Mouse (Mus musculus) kidney, adult 2 months (tissue): ENCODE measurements around the gene Uggt1. TPM values are rescaled to one million over a fixed set of nuclear protein-coding genes. Genes with fewer than 3 reads are reported as not detected.
A peak's percentile ranks its signal among the peaks of the same experiment; 100 is the strongest.

Experiments used
- DNase-seq: peaks from one replicate; pipeline ENCODE4 v3.0.0; 2021
- H3K27ac ChIP-seq: fragments of 200-500 bp; 2 replicates; pipeline ENCODE4 v1.5.1; 2012; ENCODE audit warnings: low read depth, low read length, control low read depth, inconsistent platforms; ENCODE audit not compliant: insufficient read depth
- H3K27me3 ChIP-seq: fragments of 200-500 bp; replicated peaks from 2 replicates; pipeline ENCODE4 v1.6.1; 2012; ENCODE audit warnings: mild to moderate bottlenecking, moderate library complexity, low read length, inconsistent platforms; ENCODE audit not compliant: control insufficient read depth, insufficient read depth
- H3K36me3 ChIP-seq: fragments of 200-500 bp; 2 replicates; pipeline ENCODE4 v1.6.1; 2012; ENCODE audit warnings: mild to moderate bottlenecking, moderate library complexity, low read length, inconsistent platforms; ENCODE audit not compliant: control insufficient read depth, insufficient read depth
- H3K4me1 ChIP-seq: fragments of 200-500 bp; 2 replicates; pipeline ENCODE4 v1.6.1; 2011; ENCODE audit warnings: low read length; ENCODE audit not compliant: control insufficient read depth, insufficient read depth
- H3K4me3 ChIP-seq: fragments of 200-500 bp; 2 replicates; pipeline ENCODE4 v1.5.1; 2011; ENCODE audit warnings: mild to moderate bottlenecking, low read depth, low read length, control low read depth; ENCODE audit not compliant: insufficient read depth
- CTCF ChIP-seq: fragments of 200-500 bp; conservative IDR thresholded peaks from 2 replicates; pipeline ENCODE4 v1.5.1; 2011; ENCODE audit warnings: low read depth, mild to moderate bottlenecking, control low read depth, low read length, moderate library complexity, mixed read lengths; ENCODE audit not compliant: insufficient read depth, insufficient read length
- POLR2A ChIP-seq: fragments of 200-500 bp; IDR thresholded peaks from one replicate; pipeline ENCODE4 v1.6.1; 2011; ENCODE audit warnings: low read depth, low read length, control low read depth
- WGBS: fragments of 180-500 bp; shearing (Covaris S2); methylation state at CpG from one replicate; pipeline ENCODE4 v1.1.7; 2018; 5-methylcytosine and 5-hydroxymethylcytosine counted together
- polyA plus RNA-seq: library from polyadenylated mRNA; depleted of rRNA; stranded (reverse); fragments of >200 nt; gene quantifications from 2 replicates; pipeline ENCODE4 v1.2.3, GENCODE M21; 2012

Uggt1 gene
- polyA plus RNA-seq, 1 experiment = 15.3 TPM

DNA sequence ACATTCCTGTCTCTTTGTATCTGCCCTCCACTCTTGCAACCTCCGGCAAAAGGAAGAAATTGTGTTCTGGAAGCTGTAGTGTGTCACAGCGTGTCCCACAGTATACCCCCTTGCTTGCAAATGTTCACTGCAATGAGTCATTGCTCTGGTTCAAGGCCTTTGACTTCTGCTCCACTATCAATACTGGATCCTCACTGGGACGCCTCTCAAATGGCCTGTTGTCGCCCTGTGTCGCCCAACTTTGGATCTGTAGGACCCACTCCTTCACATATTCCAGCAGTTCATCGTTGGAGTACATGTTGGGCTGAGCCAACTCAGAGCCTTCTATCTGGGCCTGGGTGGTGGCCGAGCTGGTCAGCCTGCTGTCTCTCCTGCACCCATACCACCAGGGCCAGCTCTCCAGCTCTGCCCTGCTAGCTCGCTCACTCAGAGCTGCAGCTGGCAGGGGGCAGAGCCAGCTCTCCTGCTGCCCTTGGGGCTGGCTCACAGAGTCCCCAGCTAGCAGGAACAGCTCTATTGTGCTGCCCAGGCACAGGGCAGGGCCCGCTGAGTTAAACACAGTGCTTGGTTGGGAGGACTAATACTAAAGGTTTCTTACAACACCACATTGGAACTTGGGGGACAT is 126.3 kb downstream of the Uggt1 start:
- no peak overlapping the region for H3K4me3 ChIP-seq
- DNase-seq = no peak
- H3K27ac ChIP-seq = no peak overlapping the region
- H3K27me3 ChIP-seq = no peaks in the 10 kb centered on the region
- TF ChIP-seq CTCF (no peak), POLR2A (no peak)
- H3K36me3 ChIP-seq = no peaks in the 10 kb centered on the region
- 74% methylated on average over 9 of the region's 9 CpGs for WGBS
- no peaks in the 10 kb centered on the region for H3K4me1 ChIP-seq

DNA sequence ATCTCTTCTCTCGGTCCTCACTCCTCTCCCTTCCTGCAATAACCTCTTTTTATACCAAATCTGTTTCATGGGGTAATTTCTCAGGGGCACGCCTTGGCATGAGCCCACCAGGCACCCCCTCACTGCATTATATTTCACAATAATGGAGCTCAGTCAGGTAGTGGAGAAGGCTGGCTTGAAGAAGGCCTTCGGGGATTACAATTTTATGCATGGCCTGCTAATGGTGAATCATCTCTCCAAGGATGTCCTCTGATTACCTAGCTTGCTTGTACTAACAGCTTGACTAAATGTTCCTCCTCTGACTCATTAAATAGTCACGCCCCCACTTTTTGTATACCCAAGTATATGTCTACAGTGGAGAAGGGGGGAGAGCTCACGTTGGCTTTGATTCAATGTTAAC is 128.0 kb downstream of the Uggt1 start:
- no peak for DNase-seq
- no peaks in the 10 kb centered on the region for H3K36me3 ChIP-seq
- 76% methylated on average over 5 of the region's 5 CpGs for WGBS
- no peak overlapping the region for H3K4me3 ChIP-seq
- H3K4me1 ChIP-seq = no peaks in the 10 kb centered on the region
- TF ChIP-seq POLR2A (no peak), CTCF (no peak)
- H3K27me3 ChIP-seq = no peaks in the 10 kb centered on the region
- no peak overlapping the region for H3K27ac ChIP-seq

DNA sequence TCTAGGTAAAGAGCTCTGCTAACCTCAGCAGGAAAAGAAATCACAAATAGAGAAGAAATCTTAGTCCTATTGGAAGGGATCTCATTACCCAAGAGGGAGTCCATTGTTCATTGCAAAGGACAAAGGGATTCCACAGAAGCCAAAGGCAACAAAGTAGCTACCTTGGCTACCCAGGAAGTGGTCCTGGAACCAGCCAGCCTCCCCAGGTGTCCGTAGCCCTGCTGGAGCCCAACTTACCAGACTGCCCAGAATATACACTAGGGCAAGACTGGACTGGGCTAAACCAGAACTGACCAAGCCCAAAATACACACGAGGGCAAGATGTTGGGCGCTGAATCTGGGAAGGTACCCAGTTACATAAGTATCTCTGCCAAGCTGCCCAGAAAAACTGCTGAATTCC is 129.7 kb downstream of the Uggt1 start:
- DNase-seq = peak; percentile 33
- Histone ChIP-seq H3K36me3 (no peaks in the 10 kb centered on the region), H3K4me3 (no peak overlapping the region), H3K4me1 (no peaks in the 10 kb centered on the region), H3K27me3 (no peaks in the 10 kb centered on the region), H3K27ac (no peak overlapping the region)
- TF ChIP-seq CTCF (no peak), POLR2A (no peak)
- 77% methylated on average over 3 of the region's 3 CpGs for WGBS

DNA sequence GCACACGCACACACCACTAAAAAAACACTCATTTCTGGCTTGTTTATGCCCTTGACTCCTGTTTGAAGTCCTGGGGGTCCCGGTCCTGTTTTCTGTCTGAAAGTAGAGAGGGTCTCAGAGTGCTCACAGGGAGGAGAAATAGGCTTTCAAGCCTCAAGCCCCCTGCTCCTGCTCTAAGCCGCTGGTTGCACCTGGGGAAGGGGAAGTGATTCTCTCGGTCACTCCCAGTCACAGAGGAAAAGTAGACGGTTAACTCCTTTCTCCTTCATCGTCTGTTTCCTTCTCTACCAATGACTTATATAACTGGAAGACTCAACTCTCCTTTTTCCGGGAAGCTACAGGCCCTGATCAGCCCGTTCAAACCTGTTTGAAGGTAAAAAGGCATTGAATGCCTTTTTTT is 130.8 kb downstream of the Uggt1 start:
- Histone ChIP-seq H3K27ac (no peak overlapping the region), H3K27me3 (no peaks in the 10 kb centered on the region), H3K36me3 (no peaks in the 10 kb centered on the region), H3K4me1 (no peaks in the 10 kb centered on the region), H3K4me3 (no peak overlapping the region)
- 77% methylated on average over 8 of the region's 8 CpGs for whole genome bisulfite sequencing
- TF ChIP-seq CTCF = no peak
- TF ChIP-seq POLR2A = no peak
- no peak for DNase-seq

DNA sequence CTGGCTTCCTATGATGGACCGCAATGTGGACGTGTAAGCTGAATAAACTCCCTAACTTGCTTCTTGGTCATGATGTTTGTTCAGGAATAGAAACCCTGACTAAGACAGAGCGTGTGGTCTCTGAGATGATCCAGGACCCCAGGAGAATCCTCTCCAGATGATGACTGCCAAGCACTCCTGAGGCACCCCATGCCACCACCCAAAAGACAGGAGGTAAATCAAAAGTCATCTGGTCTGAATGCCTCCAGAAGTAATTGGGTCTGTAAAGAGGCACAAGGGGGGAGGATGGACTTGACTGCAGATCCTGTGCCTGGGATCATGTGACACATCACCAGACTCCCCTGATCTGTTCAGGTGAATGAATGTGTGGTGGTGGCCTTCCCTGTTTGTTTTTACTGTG is 131.9 kb downstream of the Uggt1 start:
- no peaks in the 10 kb centered on the region for H3K4me1 ChIP-seq
- no peaks in the 10 kb centered on the region for H3K36me3 ChIP-seq
- 87% methylated on average over 3 of the region's 3 CpGs for WGBS
- no peak for DNase-seq
- no peak overlapping the region for H3K4me3 ChIP-seq
- no peak overlapping the region for H3K27ac ChIP-seq
- TF ChIP-seq CTCF = no peak
- TF ChIP-seq POLR2A = no peak
- H3K27me3 ChIP-seq = no peaks in the 10 kb centered on the region

DNA sequence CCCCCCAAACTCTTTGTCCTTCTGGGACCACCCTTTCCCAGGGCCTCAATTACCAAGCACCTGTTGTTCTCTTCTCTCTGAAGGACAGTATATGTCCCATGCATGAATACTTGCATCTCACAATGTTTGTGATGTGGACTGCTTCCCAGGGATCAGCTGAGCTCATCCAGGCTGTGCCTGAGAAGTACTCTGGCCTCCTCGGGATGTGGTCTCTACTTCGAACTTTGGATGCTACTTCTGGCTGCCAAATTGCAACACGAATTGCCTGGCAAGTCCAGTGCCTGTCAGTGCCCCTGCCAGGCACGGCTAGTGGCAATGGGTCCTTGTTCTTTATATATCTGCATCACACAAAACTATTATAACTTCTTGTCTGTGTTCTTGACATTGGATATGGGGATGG is 134.5 kb downstream of the Uggt1 start:
- TF ChIP-seq POLR2A = no peak
- 59% methylated on average over 4 of the region's 4 CpGs for WGBS
- Histone ChIP-seq H3K27me3 (no peaks in the 10 kb centered on the region), H3K4me1 (no peaks in the 10 kb centered on the region), H3K4me3 (no peak overlapping the region), H3K27ac (no peak overlapping the region), H3K36me3 (peaks cover 5% of the 10 kb centered on the region)
- DNase-seq = peak; percentile 56

DNA sequence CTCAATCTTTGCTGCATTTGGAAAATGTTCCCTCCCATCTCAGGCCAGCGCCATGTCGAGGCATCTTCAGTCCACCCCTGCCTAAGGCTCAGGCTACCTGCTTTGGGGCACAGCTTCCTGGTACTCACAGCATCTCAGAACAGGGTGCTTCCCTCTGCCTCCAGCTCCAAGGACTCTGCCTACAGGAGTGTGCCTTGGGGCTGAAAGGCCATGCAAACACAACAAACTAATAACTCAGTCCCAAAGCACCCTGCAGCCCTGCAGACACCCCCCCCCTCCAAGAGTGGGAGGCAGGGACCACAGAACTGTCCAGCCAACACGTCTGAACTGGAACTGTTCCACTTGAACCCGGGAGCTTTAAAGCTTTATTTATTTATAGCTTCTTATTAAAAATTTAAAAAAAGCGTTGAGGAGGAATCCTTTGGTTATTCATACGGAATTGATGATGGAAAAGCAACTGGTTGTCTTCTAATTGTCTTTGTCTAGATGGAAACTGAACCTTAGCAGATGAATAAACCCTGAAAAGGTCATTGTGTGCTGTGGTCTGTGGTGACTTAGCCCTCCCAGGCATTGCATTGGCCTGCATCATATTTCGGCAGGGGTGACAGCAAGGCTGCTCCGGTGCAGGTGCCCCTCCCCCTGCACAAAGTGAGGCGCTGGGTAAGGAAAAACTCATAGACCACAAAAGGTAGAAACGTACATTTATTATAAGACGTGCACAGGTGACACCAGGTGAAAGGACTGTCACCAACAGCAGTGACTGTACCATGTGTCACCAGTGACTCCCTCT is 138.4 kb downstream of the Uggt1 start:
- H3K27me3 ChIP-seq = no peaks in the 10 kb centered on the region
- H3K36me3 ChIP-seq = peaks cover 12% of the 10 kb centered on the region
- H3K4me1 ChIP-seq = no peaks in the 10 kb centered on the region; the same call in 1 of the 2 replicates
- no peak overlapping the region for H3K27ac ChIP-seq
- H3K4me3 ChIP-seq = no peak overlapping the region
- no peak for TF ChIP-seq POLR2A
- TF ChIP-seq CTCF = no peak
- DNase-seq = no peak
- WGBS = 66% methylated on average over 11 of the region's 11 CpGs
